Mouse (Mus musculus) megakaryocyte-erythroid progenitor cell, adult 5-6 weeks (primary cell): ENCODE data around the gene Pde1c. TPM values are rescaled to one million over a fixed set of nuclear protein-coding genes. Genes with fewer than 3 reads are reported as not detected.
A peak's percentile ranks its signal among the peaks of the same experiment; 100 is the strongest.
"Not testable (repeated sequence)": the region's sequence is repeated elsewhere in the genome, so short reads cannot be mapped to it uniquely, and the experiment has no call there.

Source experiments
- ATAC-seq: replicated peaks from 2 replicates; pipeline ENCODE4 v1.8.0; 2016; ENCODE audit warnings: mild to moderate bottlenecking, inconsistent platforms; ENCODE audit not compliant: severe bottlenecking, poor library complexity, low FRiP score, low TSS enrichment
- total RNA-seq, 2 experiments: library from RNA; stranded (forward) in 1 of 2; stranded (reverse) in 1 of 2; fragments of 200-1000, 215-1000 nt in 1 of 2; fragments of >200 nt in 1 of 2; fragmentation: Nextera tagmentation in 1 of 2; gene quantifications; 2 replicates each; pipeline ENCODE4 v1.2.3; 2014 to 2017

The Pde1c gene
- total RNA-seq (2014; fragmentation: Nextera tagmentation) (0.47 and 0.96 TPM in 2 replicates), total RNA-seq (2017) (1.1 TPM in 1 of 2 replicates, not detected in the other)

DNA sequence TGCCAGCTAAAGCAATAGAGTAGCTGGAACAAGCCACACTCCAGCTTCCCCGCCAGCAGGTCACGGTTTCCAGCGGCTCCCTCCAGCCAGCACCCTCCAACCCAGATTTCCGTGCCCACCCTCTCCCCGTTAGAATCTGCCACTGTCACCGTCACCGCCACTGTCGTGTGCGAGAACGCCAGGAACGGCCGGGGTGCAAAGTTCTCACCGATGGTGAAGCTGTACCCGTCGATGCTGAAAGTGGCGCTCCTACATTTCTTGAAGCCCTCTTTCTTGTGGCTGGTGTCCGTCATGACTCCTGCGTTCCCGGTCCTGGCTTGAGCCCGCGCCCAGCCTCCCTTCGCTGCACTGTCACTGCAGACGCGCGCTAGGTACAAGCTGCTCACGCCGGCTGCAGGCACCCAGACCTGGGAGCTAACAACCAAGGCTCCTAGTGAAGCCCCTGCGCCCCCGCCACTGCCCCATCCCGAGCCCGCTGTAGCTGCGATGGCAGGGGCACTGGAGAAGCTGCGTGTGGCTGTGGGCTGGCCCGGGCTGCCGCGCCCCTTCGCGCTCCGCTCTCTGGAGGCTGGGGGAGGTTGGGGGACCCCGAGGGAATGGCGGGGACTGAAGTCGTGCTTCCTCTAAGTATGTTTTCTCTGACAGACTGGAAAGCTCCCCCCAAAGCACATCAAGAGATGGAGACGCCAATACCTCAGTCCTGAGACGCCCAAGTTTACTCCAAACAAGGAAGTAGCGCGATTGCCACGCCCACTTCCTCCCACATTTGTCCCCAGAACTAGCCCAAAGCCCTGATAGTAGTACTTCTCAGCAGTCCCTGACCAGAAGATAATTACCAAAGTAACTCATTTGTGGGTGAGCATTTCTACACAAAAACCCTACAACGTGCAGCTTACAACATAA, at the start of gene Pde1c:
Gene Pde1c, minus strand, starts transcription at position 634 of the 903 bp plus-strand sequence.
- peak; percentile 83 for ATAC-seq

DNA sequence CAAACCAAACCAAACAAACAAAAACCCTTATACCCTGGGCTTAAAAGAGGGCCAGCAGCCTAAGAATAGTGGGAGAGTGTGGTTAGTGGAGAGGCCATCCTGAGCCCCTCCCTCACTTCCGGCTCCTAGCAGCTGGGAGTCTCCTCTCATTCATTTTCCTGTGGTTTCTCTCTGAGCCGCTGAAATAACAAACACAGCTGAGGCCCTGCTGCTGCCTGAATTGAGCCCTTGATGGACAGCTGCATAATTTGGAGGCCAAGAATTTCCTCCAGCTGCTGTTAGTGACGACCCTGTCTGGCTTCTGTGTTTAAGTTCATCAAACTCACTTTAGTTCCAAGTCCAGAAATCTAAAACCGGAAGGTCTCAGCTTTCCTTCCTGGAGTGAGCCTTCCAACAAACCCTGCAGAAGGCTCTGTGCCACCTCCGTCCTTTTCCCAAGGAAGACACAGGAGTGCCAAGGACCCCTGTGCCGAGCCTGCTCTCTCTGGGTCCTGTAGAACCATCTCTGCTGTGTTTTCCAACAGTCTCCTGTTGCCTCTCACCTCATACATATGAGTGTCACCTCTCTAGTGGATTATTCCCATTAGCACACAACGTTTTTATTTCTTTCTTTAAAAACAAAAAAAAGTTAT, 48.2 kb upstream of the Pde1c start:
- no peak for ATAC-seq

DNA sequence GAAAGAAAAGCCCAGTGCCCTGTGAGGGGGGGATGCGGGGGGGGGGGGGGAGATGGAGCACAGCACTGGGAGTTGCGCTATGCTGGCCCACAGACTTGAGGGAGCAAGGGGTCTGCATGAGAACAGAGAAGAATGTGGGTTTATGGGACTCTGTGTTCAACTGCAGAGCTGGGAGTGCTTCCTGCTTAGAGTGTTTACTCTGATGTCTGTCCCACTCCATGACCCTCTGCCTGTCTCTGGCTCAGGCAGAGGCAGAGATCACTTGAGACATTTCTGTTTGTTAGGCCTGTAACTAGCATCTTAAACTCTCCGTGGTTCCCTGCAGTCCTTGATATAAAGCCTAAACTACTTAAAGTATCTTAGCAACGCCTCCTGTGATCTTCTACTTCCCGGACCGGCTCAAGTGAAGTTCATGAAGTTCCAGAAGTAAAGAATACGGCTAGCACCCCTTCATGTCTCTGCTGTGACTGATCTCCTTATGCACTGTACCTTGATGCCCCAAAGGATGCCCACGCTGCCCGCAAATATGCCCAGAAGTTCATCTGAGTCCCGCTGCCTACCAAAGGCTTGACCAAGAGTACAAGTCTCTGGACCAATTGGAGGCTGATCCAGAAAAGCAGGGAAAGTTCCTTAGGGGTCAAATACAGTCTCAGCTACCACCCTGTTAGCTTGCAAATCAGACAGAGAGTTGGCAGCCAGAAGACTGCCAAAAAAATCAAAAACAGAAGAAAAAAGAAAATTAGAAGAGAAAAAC, 47.5 kb upstream of the Pde1c start:
- ATAC-seq, result no peak

DNA sequence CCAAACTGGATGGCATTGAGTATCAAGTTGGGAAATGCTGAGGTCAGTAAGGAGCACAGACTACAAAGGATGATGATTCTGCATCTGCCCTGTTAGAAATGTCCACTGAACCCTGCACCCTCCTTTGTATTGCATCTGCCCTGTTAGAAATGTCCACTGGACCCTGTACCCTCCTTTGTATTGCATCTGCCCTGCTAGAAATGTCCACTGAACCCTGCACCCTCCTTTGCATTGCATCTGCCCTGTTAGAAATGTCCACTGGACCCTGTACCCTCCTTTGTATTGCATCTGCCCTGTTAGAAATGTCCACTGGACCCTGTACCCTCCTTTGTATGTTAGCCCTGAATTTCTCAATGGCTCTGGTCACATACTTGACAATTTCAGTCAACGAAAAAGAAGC, 40.6 kb upstream of the Pde1c start:
- not testable (repeated sequence) for ATAC-seq

DNA sequence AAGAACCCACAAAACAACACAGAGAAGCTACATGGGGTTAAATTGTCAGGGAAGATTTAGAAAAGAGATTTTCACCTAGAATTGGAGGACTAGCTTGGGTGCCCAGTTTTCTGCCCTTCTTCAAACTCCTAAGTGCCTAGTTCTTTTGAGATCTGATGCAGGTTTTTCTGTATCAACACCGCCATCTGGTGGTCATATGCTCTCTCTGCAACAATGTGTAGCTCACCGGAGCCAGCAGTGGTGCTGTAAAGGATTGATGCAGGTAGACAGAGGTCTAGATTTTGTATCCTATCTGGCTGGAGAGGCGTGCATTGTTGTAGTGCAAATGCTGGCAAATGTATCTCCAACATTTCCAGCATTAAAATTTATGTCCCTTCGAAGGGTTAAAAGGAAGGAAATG, 39.4 kb upstream of the Pde1c start:
- no peak; the same call in 1 of the 2 replicates for ATAC-seq

DNA sequence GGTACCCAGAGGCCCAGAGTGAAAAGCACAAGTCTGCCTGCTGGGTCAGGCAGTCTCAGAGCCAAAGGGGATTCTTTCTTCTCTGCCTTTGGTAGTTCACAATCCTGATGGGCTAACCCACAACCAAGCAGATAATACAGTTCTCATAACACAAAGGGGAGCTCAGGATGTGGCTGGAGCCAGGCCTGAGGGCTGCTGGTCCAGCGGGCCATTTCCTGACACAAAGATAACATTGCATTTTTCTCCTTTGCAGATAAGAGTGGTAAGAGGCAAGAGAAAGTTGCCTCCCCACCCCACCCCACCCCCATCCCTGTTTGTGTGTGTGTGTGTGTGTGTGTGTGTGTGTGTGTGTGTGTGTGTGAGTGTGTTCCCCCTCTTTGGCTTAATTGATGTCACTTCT, 10.7 kb upstream of the Pde1c start:
- ATAC-seq, result no peak

DNA sequence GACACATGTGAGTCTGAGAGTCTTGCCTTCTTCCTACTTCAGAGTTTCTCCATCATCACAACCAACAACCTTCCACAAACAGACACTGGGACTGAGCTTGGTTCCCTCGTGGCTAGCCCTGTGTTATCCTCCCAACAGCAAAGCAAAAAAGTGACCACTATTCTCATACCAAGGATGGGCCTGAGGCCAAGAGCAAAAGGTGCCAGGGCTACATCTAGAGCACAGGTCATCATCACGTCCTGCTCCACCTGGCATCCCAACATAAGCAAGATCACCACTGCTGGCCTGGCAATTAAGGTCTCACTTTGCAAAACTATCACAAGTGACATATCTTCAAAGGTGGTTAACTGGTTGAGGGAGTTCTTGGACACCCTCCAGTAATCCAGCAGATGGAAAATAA, 8.0 kb downstream of the Pde1c start:
- ATAC-seq, result no peak

DNA sequence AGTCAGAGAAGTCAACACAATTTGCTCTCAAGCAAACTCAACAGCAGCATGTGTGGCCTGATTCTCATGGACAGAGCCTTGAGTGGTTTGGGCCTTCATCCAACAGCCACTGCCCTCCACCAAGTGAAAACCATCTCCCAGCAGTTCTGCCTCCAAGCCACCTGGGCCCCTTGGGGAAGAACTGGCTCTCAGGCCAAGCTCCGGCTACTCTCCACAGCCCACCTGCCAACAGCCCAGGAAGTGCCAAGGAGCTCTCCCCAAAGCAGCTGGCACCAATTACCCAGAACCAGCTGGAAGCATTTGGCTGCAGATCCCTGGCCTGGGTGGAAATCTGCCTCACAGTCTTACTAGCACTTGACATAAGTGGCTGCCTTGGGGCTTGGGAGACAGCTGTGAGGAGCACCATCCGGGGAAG, 8.4 kb downstream of the Pde1c start:
- no peak for ATAC-seq

DNA sequence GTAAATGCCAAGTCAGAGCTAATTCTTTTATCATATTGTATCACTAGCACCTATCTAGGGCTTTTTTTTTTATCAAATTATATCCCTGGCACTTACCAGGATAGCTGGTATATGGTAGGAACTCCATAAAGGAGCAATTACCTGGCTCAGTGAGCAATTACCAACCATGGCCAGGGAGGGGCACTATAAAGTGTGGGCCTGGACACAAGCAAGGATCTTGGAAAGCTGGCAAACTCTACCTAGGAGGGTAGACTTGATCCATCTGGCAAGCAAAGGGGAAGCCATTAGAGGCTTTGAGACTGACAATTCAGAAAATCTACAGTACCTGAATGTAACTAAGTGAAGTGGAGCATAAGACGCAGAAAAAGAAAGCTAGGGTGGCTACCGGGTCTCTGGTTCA, 10.2 kb downstream of the Pde1c start:
- no peak for ATAC-seq

DNA sequence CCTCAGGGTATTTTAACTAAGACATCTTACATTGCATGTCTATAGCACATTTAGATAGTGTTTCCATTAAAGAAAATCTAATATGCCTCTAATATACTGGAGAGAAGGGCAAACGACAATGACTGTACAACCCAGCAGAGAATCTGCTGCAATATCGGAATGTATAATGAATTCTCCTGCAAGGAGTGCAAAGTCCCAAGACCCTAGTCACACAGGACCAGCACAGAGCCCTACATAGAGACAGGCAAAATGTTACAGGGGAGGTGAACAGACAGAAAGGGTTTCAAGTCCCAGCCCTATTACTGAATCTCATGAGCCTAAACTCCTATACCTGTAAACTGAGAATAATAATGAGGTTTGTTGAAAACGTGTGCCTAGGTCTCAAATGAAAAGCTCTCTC, 13.1 kb downstream of the Pde1c start:
- ATAC-seq, result no peak

DNA sequence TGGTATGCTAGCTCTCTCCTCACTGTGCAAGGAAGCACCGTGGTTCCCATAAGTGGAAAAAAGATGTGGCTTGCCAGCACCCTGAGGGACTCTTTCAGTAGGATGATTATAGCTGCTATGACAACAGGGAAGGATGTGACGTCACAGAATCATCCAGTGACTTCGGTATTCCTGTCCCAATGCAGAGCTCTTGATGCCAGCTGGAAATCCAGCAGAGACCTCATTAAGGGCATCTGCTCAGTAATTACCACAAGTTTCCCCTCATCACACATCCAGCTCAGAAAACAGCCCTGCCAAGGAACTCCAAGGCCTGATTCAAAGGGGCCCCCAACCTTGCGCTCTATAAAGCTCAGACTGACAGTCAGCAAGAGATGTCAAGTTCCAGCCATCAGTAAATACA, 13.5 kb downstream of the Pde1c start:
- ATAC-seq, result no peak

DNA sequence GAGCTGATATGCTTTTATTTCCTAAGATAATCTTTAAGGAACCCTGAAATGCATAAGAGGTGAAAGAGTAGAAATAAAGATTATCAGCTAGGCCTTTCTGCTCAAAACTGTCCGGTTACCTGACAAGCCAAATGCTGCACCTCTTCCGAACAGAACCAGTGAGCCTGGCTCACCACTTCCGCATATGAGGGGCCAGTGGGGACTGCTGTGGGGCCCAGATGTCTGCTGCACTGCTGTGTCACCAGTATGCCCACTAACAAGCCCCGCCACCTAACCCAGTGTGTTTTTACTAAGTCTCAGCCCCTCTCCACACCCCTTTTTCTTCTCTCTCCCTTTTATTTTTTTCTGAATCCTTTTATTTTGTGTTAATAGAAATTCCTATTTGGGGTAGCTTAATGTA, 17.9 kb downstream of the Pde1c start:
- no peak for ATAC-seq

DNA sequence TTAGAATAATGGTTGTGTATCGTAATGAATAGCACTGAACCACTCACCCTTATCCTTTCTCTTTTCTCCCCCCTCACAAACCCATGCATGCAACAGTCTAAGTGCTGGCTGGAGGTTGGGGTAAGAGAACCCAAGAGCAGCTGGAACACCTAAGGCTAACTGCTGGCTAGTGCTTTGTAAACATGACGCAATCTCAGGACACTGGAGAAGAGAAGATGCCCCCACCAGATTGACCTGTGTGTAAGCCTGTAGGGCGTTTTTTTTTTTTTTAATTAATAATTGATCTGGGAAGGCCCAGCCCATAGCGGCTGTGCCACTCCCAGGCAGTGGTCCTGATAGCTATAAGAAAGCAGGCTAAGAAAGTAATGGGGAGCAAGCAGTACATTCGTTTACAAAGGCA, 28.7 kb downstream of the Pde1c start:
- no peak for ATAC-seq

DNA sequence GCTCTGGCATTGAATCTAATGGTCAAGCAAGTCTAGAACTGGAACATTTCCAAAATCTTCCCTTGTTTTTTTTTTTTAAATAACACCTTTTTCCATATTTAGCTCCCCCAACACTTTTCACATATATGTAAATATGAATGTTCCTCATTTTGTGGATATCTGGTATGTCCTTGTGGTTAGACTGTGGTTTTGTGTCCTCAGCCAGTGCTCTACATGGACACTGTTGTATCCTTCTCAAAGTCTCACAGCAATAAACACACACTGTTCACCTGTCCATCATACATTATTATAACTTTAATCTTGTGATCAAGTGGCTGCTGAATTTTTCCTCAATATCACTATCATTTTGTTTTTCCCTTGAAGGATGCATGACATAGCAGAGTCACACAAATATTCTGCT, 34.2 kb downstream of the Pde1c start:
- ATAC-seq, result no peak

DNA sequence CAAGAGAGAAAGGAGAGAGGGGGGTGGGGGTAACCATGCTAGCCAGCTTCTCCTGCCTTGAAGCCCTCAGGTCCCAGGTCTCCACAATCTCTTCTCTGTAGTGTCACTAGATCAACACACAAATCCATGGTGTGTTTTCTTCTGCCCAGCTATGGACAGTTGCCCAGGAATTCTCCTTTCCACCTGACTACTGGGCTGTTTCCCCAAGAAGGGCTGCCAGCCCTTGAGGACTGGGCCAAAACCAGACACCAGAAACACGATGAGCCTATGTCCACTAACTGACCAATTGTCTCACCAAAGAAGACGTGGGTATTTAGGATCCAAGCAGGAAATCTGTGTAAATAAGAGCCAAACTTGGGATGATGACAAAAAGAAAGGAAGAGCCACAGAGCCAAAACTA, 36.6 kb downstream of the Pde1c start:
- no peak for ATAC-seq

DNA sequence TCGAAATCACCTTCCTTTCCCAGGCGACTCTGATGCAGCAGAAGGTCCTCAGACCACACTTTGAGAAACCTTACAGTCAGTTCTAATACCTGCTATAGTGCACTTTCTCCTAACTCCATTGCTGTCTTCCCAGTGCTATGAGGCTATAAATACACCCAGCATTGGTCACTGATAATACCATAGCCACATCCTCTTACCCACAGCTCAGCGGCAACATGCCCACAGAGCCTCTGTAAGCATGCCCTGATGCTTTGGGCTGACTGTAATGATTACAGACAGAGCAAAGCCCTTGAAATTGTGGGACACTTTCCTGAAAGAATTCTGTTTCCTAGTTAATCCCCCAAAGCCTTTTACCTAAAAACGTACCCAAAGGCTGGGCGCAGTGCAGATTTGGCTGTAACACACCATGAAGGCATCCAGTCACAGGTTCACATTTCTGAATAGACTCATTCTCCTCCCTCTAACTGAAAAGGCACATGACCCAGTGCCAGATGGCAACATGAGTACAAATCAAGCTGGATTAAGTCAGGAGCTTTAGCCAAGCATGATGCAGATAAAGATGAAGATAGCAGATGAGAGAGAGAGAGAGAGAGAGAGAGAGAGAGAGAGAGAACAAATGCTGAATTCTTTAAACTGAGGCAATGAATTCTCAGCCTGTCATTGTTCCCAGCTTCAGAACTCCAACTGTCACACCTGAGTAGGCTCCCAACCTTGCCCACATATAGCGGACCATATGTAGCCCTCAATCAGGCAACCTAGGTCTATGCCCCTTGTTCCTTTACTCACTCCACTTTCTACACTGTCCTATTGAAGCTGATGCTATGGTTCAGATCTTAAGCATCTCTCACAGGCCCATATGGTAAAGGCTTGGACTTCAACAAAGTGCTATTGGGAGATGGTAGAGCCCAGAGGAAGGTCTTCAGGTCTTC, 44.7 kb downstream of the Pde1c start:
- no peak for ATAC-seq

DNA sequence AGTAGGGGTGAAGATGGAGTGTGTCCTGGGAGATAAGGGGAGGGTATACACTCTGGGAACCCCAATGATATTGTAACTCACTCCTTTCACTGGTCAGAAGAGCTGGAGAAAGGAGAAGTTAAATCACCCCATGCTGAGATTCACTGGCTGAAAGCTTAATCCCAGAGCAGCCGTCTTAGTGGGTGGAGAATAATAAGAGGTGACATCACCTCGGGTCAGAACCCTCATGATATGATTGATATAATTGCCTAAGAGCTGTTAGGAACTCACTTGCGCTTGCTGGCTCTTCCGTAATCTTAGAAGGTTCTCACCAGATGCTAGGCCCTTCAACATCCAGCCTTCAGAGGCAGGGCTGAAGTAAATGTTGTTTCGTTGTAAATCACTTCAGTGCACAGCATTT, 79.7 kb downstream of the Pde1c start:
- no peak for ATAC-seq

DNA sequence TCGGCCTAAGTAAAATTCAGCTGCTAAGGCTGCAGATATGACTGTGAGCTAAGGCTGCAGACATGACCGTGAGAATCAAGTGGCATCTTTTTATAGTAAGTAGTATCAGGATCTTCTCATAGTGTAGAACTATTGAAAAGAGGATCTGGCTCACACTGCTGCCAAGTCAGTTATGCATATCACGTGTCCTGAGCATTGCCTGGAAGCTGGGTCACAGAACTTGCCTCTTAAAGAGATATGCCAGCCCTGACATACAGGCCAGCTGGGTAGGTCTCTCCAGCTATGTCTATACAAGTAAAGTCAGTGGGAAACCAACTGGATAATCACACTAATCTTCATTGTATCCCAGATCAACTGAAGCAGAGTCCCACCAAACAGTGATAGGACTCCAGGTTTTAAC, 83.8 kb downstream of the Pde1c start:
- no peak for ATAC-seq

DNA sequence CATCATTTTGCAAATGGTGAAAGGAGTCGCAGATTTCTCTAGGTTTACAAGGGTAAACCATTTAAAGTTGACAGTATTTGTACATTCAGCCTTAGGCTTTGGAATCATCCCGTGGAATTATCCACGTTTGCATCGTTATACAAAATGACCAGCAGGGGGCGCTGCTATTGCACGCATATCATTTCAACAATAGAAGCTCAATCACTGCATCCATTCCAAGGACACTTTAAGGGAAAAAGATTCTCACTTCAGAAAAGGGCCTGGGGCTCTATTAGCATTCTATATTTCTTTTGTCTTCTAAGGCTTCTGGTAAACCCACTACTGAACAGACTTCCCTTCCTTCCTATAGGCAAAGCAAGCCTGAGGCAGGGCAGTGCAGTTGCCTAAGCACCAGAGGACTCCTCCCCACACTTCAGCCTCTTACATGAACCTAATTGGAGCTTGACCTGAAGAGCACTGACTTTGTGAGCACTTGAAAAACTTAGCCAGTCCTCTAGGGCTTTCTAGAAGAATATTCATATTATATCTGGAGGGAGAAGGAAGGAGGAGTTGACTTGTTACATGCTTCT, 87.9 kb downstream of the Pde1c start:
- ATAC-seq, result 0 out of 2 replicates have a peak, but pooled peaks have one; percentile 44
